Mouse (Mus musculus) limb, embryonic 10.5 days (tissue): ENCODE measurements around the gene Rgsl1. TPM values are rescaled to one million over a fixed set of nuclear protein-coding genes. Genes with fewer than 3 reads are reported as not detected.

Experiments
- DNase-seq: peaks from one replicate; pipeline ENCODE4 v3.0.0-alpha.2; 2017; ENCODE audit warnings: low spot score
- H3K27ac ChIP-seq: fragments of 300-500 bp; sonication (generic); 2 replicates; pipeline ENCODE4 v1.5.1; 2016; ENCODE audit warnings: mild to moderate bottlenecking
- H3K27me3 ChIP-seq: fragments of 300-500 bp; sonication (generic); 2 replicates; pipeline ENCODE4 v1.6.1; 2016; ENCODE audit warnings: low read depth, mild to moderate bottlenecking; ENCODE audit not compliant: poor library complexity, severe bottlenecking
- H3K36me3 ChIP-seq: fragments of 300-500 bp; sonication (generic); 2 replicates; pipeline ENCODE4 v1.6.1; 2016; ENCODE audit warnings: mild to moderate bottlenecking, moderate library complexity
- H3K4me1 ChIP-seq: fragments of 300-500 bp; sonication (generic); 2 replicates; pipeline ENCODE4 v1.6.1; 2016
- H3K4me3 ChIP-seq: fragments of 300-500 bp; sonication (generic); 2 replicates; pipeline ENCODE4 v1.5.1; 2016; ENCODE audit warnings: mild to moderate bottlenecking, moderate library complexity
- H3K9me3 ChIP-seq: fragments of 300-500 bp; sonication (generic); replicated peaks from 2 replicates; pipeline ENCODE4 v1.6.1; 2016; ENCODE audit warnings: mild to moderate bottlenecking
- WGBS: fragments of 180-500 bp; shearing (Covaris S2); methylation state at CpG from one replicate; pipeline ENCODE4 v1.1.7; 2016; 5-methylcytosine and 5-hydroxymethylcytosine counted together
- polyA plus RNA-seq: library from polyadenylated mRNA; unstranded; fragments of >200 nt; fragmentation: Nextera tagmentation; extraction: Ambion mirVana; gene quantifications from 2 replicates; pipeline ENCODE4 v1.2.1, GENCODE M21; 2016

Rgsl1 gene
- polyA plus RNA-seq, 1 experiment from 2014 or later, result not detected

DNA sequence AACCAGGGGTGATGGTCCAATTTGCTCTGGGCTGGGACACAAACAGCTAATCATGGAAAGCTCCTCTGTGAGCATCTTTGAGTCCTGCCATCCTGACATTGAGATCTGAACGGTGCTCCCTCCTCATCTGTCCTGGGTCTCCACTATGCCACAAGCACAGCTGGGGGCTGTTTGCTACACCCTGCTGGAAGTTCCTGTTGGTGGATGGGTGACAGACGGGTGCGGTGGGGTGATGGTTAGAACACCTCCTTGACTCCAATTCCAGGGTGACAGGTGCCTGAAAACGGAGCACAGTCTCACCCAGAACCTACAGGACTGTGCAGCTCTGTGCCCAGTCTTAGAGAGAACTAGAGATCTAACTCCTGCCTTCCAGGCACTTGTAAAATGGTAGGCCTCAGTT, 109.1 kb downstream of the Rgsl1 start:
- Histone ChIP-seq H3K27me3 (peaks cover 39% of the 10 kb centered on the region), H3K27ac (no peak overlapping the region), H3K4me1 (peaks cover 38% of the 10 kb centered on the region), H3K9me3 (no peaks in the 10 kb centered on the region), H3K4me3 (no peak overlapping the region), H3K36me3 (no peaks in the 10 kb centered on the region)
- 77% methylated on average over 4 of the region's 4 CpGs for WGBS
- no peak for DNase-seq

DNA sequence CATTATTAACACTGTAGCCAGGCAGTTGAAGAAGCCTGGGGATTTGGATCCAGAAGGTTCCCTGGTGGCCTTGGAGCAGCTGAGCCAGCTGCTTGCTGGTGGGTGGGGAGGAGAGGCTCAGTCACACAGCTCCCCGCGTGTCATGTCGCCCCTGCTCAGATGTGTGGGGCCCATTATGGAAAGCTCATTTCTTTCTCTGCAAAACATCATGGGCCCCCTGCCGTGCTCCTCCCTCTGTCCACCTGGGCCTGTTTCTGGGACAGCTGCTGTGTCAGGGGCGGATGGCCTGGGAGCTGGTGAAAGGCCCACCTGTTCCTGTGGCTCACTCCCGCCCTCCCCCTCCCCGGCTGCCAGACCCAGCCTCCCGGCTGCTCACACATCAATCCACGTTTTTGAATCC, 110.8 kb downstream of the Rgsl1 start:
- 41% methylated on average over 9 of the region's 9 CpGs for WGBS
- H3K27ac ChIP-seq, result peak overlapping the region; percentile 46; the same call in 1 of the 2 replicates
- peaks cover 34% of the 10 kb centered on the region for H3K4me1 ChIP-seq
- no peak for DNase-seq
- H3K4me3 ChIP-seq, result no peak overlapping the region
- no peaks in the 10 kb centered on the region for H3K36me3 ChIP-seq
- no peaks in the 10 kb centered on the region for H3K9me3 ChIP-seq
- peaks cover 22% of the 10 kb centered on the region for H3K27me3 ChIP-seq

DNA sequence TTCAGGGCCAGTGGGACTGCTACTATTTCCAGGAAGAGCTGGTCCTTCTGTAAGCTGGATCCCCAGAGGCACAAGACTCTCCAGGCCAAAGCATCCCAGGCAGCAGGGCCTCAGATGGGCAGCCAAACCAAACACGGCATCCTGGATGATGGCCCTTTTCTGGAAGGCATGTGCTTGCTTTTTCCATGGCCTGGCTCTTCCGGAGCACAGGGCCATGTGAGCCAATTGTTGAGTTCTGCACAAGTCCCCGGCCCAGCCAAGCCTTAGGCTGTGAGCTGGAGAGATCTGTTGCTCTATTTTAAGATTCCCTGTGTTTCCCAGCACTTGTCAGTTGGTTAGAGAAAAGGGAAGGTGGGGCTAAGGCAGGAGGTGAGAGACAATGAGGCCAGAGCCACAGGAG, 113.3 kb downstream of the Rgsl1 start:
- peaks cover 7% of the 10 kb centered on the region; the same call in 1 of the 2 replicates for H3K27me3 ChIP-seq
- WGBS, result 57% methylated on average over 3 of the region's 3 CpGs
- DNase-seq, result no peak
- H3K36me3 ChIP-seq, result no peaks in the 10 kb centered on the region
- H3K4me1 ChIP-seq, result peaks cover 19% of the 10 kb centered on the region
- no peaks in the 10 kb centered on the region for H3K9me3 ChIP-seq
- no peak overlapping the region for H3K4me3 ChIP-seq
- H3K27ac ChIP-seq, result no peak overlapping the region

DNA sequence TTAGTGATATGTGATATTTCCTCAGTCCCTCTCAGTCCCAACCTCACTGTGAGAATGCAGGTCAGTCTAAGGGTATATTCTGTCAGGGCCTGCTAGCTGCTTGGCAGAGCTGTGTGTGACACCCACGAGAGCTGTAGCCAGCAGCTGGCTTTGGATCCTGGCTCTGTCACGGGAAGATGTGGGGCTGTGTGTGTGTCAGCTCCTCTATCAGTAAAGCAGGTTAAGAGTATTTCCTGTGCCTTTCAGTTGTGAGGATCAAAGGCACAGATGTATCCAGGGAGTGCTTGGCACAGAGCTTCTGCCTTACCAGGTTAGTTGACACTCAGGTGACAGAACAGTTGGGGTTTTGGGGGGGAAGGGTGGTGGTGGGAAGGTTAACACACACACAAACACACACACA, 114.1 kb downstream of the Rgsl1 start:
- Histone ChIP-seq H3K27ac (no peak overlapping the region), H3K36me3 (no peaks in the 10 kb centered on the region), H3K9me3 (no peaks in the 10 kb centered on the region), H3K4me3 (no peak overlapping the region), H3K4me1 (peaks cover 19% of the 10 kb centered on the region), H3K27me3 (peaks cover 7% of the 10 kb centered on the region; the same call in 1 of the 2 replicates)
- WGBS, result 59% methylated on average over 2 of the region's 2 CpGs
- DNase-seq, result no peak

Other genes starting within 250 kb of the Rgsl1 start
- 0.28 and 0.61 TPM in 2 replicates for gene Rgs8, start 191.1 kb downstream of the Rgsl1 start, polyA plus RNA-seq
- 3.1 and 6.0 TPM in 2 replicates for gene Rgs16, start 103.8 kb downstream of the Rgsl1 start, polyA plus RNA-seq
- gene Rnasel, start 94.7 kb downstream of the Rgsl1 start, polyA plus RNA-seq, result 4.0 and 8.2 TPM in 2 replicates
- gene Teddm1b, start 30.2 kb upstream of the Rgsl1 start, polyA plus RNA-seq, result 0.64 and 2.1 TPM in 2 replicates
- not detected in 2 replicates for gene Teddm1a, start 47.6 kb upstream of the Rgsl1 start, polyA plus RNA-seq
- 122 and 125 TPM in 2 replicates for gene Glul, start 55.8 kb upstream of the Rgsl1 start, polyA plus RNA-seq
- 0.69 and 0.74 TPM in 2 replicates for gene Teddm2, start 56.1 kb upstream of the Rgsl1 start, polyA plus RNA-seq